Mouse (Mus musculus): Measurements from ENCODE around the gene Lmcd1. TPM values are rescaled to one million over a fixed set of nuclear protein-coding genes. Genes with fewer than 3 reads are reported as not detected.

The Lmcd1 gene
- polyA plus RNA-seq, 1 experiment = 12.6 TPM

DNA sequence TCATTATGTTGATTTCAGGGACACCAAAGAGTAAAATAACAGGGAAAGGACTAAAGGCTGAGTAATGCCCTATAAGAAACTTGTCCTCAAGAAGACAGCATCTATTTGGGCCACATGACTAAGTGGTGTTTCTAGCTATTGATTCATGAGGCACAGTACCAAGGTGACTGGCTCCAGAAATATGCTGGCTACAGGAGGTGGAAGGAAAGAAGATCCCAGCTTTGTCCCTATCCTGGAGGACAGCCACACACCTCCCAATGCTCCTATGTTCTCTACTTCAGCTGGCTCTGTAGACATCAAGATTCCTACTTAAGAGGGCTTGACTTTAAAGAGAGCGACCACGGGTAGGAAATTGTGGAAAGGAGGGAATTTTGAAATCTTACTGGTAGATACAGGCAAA lies 8.4 kb downstream of the Lmcd1 start:
- DNase-seq (ENCODE audit: extremely low spot score in 1 of 2, low spot score in 1 of 2) = no peak

- peak; percentile 64 to 68 for DNase-seq (ENCODE audit: extremely low spot score in 1 of 2, low spot score in 1 of 2)
Measured at GRCm38 (mm10) chr6:112284087-112284486, 10.5 kb downstream of the Lmcd1 start.

DNA sequence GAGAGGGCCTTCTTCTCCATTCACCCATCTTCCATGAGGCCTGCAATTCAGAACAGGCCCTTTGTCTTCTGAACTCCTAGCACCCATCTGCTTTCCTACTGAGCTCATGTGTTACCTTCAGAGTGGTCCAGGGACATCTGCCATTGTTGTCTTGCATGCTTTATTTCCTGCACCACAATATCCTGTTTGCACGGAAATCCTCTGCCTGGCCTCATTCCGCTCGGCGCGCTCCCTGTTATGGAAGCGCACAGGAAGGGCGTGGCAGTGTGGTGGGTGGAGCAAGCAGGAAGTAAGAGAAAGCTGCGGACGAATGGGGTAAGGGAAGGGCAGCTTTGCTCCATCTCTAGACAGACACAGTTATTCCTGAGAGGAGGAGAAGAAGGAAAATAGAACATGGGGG lies 14.1 kb downstream of the Lmcd1 start:
- no peak for DNase-seq (ENCODE audit: extremely low spot score in 1 of 2, low spot score in 1 of 2)

GRCm38 (mm10) chr6:112288271-112288670 lies 14.7 kb downstream of the Lmcd1 start:
- DNase-seq (ENCODE audit: extremely low spot score in 1 of 2, low spot score in 1 of 2) = no peak

- DNase-seq (ENCODE audit: extremely low spot score in 1 of 2, low spot score in 1 of 2) = no peak
Measured at GRCm38 (mm10) chr6:112291146-112291545, 17.6 kb downstream of the Lmcd1 start.

DNA sequence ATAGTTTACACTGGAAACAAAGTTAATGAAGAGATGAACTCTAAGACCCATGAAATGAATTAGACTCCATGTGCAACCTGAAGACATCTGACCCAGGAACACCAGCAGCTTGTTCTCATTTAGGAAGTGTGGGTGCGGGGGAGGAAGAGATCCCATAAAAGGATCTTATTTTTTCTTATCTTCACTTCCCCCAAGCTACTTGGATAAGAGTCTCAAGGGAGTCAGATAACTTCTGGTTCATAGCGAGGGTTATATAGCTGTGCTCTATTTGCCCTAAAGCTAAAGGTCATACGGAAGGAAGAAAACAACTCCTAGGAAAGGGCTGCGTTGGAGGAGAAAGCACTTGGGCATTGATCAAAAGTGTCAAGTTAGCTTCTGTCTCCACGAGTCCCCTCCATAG lies 19.8 kb downstream of the Lmcd1 start:
- DNase-seq (ENCODE audit: extremely low spot score in 1 of 2, low spot score in 1 of 2) = no peak

GRCm38 (mm10) chr6:112295269-112295668 lies 21.7 kb downstream of the Lmcd1 start:
- DNase-seq (ENCODE audit: extremely low spot score in 1 of 2, low spot score in 1 of 2) = no peak

DNA sequence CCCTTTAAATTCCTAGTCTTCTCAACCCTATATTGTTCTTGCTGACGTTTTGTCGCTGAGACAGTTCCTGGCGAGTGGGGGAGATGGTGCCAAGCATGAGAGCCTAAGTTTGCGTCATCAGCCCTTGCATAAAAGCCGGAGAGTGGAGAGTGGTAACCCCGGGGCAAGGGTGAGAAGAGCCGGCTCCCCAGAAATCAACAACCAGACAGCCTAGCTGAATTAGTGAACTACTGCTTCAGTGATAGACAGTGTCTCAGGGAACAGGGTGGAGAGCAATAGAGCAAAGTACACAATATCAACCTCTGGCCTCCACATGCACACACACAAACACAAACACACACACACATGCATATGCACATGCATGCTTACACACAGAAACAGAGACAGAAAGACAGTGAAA lies 26.6 kb downstream of the Lmcd1 start:
- no peak for DNase-seq (ENCODE audit: extremely low spot score in 1 of 2, low spot score in 1 of 2)

GRCm38 (mm10) chr6:112300633-112301032 lies 27.1 kb downstream of the Lmcd1 start:
- no peak for DNase-seq (ENCODE audit: extremely low spot score in 1 of 2, low spot score in 1 of 2)

- no peak for DNase-seq (ENCODE audit: extremely low spot score in 1 of 2, low spot score in 1 of 2)
Measured at GRCm38 (mm10) chr6:112302248-112302647, 28.7 kb downstream of the Lmcd1 start.

GRCm38 (mm10) chr6:112302814-112303383 lies 29.3 kb downstream of the Lmcd1 start:
- no peak for DNase-seq (ENCODE audit: extremely low spot score in 1 of 2, low spot score in 1 of 2)

GRCm38 (mm10) chr6:112304751-112305150 lies 31.2 kb downstream of the Lmcd1 start:
- peak in 1 of 2 experiments; percentile 33 for DNase-seq (ENCODE audit: extremely low spot score in 1 of 2, low spot score in 1 of 2)

- DNase-seq (ENCODE audit: extremely low spot score in 1 of 2, low spot score in 1 of 2) = no peak
Measured at GRCm38 (mm10) chr6:112309330-112309938, 35.9 kb downstream of the Lmcd1 start.

DNA sequence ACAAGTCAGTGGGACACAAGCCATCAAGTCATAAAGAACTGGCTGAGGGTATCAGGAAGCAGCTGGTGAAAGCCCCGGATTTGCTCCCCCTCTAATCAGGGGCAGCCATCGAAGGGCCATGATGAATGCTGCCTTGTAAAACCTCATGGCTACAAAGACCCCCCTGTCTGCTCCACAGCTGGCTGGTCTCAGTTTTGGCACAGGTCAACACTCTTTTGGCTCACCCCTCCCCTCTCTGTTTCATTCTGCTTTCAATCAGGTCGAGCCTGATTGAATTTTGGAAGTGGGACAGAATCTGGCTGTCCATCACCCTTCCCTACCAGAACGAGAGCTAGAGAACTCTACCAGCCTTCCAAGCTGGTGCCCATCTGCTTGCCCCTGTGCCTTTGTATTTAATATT lies 37.8 kb downstream of the Lmcd1 start:
- peak; percentile 4 to 13 for DNase-seq (ENCODE audit: extremely low spot score in 1 of 2, low spot score in 1 of 2)

- DNase-seq (ENCODE audit: extremely low spot score in 1 of 2, low spot score in 1 of 2) = no peak
Measured at GRCm38 (mm10) chr6:112319449-112319848, 45.9 kb downstream of the Lmcd1 start.

DNA sequence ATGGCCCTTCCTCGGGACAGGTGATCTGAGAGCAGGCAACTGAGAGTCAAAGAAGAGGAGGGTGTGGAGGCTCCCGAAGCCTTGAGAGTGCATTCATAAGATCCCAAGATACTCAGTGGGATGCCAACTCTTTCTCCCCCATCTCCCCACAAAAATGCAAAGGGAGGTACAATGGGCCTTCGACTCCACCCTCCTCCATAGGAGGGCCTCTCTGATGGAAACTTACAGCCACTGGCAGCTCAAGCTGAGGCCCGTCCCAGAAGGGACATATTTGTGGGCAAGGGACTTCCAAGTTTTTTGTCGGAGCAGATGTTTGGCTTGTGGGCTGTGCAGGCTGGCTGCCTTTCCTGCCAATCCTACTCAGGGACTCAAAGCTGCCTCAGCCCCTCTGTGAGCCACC lies 47.1 kb downstream of the Lmcd1 start:
- DNase-seq (ENCODE audit: extremely low spot score in 1 of 2, low spot score in 1 of 2) = no peak

GRCm38 (mm10) chr6:112322916-112323315 lies 49.4 kb downstream of the Lmcd1 start:
- no peak for DNase-seq (ENCODE audit: extremely low spot score in 1 of 2, low spot score in 1 of 2)

GRCm38 (mm10) chr6:112325213-112325612 lies 51.7 kb downstream of the Lmcd1 start:
- DNase-seq (ENCODE audit: extremely low spot score in 1 of 2, low spot score in 1 of 2) = no peak

DNA sequence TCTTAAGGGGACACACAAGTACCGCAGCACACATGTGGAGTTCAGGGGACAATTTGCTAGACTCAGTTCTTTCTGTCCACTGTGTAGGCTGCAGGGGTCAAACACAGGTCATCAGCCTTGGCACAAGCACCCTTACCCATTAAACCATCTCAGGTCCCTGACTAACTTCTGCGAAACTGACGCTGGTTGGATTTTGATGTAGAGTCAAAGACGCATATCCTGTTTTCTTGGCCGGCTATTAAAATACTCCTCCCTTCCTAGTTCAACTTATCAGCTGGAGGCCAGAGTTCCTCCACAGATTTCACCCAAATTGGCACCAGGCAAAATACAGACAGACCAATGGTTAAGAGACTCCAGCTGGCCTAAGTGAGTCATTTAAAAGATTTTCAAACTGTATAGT lies 54.2 kb downstream of the Lmcd1 start:
- DNase-seq (ENCODE audit: extremely low spot score in 1 of 2, low spot score in 1 of 2) = no peak

GRCm38 (mm10) chr6:112330520-112331222 lies 57.1 kb downstream of the Lmcd1 start:
- no peak for DNase-seq (ENCODE audit: extremely low spot score in 1 of 2, low spot score in 1 of 2)

DNA sequence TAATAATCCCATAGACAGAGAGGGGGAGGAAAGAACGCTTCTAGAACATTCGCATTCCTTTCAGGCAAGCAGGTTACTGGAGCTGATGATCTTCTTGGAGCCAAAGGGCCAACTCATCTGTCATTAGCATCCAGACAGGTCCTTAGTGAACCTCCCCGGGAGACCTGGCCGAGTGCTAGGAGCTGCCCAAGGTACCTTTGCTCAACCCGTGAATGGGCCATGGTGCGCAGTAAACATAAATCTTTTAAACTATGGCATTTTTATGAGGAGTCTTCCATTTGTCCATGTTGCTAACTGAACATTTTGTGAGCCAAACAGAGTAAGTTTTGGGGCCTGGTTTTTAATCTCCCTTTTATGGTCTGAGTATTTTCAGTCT lies 57.7 kb downstream of the Lmcd1 start:
- no peak for DNase-seq (ENCODE audit: extremely low spot score in 1 of 2, low spot score in 1 of 2)

- no peak for DNase-seq (ENCODE audit: extremely low spot score in 1 of 2, low spot score in 1 of 2)
Measured at GRCm38 (mm10) chr6:112333930-112334329, 60.4 kb downstream of the Lmcd1 start.
